Mouse (Mus musculus) cortical plate, adult 2 months (tissue): Measurements from ENCODE around the gene Smg1.

Source experiments
- CTCF ChIP-seq: fragments of 200-500 bp; IDR thresholded peaks from 2 replicates; pipeline ENCODE4 v1.5.1; 2011; ENCODE audit warnings: mild to moderate bottlenecking, control low read depth, low read length; ENCODE audit not compliant: insufficient read depth; ENCODE audit errors: extremely low read depth
- POLR2A ChIP-seq: fragments of 200-500 bp; IDR thresholded peaks from 2 replicates; pipeline ENCODE4 v1.6.1; 2011; ENCODE audit warnings: mild to moderate bottlenecking, low read length, control low read depth; ENCODE audit not compliant: insufficient read depth; ENCODE audit errors: extremely low read depth

GRCm38 (mm10) chr7:118232613-118233012 is 10.9 kb downstream of the Smg1 start:
- TF ChIP-seq CTCF (no peak), POLR2A (no peak)
